Mouse (Mus musculus) gastrocnemius, adult 2 months (tissue): Measurements from ENCODE around the gene Pramef25. TPM values are rescaled to one million over a fixed set of nuclear protein-coding genes. Genes with fewer than 3 reads are reported as not detected.
A peak's percentile ranks its signal among the peaks of the same experiment; 100 is the strongest.
"Not testable (repeated sequence)": the region's sequence is repeated elsewhere in the genome, so short reads cannot be mapped to it uniquely, and the experiment has no call there.

ENCODE experiments used
- DNase-seq: peaks from one replicate; pipeline ENCODE4 v3.0.0; 2022
- H3K27ac ChIP-seq: fragments of 200-600 bp; 2 replicates; pipeline ENCODE4 v1.8.1; 2022; ENCODE audit warnings: mild to moderate bottlenecking
- H3K4me3 ChIP-seq: fragments of 200-600 bp; 2 replicates; pipeline ENCODE4 v1.8.1; 2022; ENCODE audit warnings: mild to moderate bottlenecking, moderate library complexity
- intact Hi-C: fragments of 180-260 bp; cut with DNase I; formaldehyde crosslinking; loops from one replicate; pipeline ENCODE4 v1.15.1; 2025
- long read RNA-seq, 2 experiments: library from polyadenylated mRNA; stranded (forward); transcript quantifications; one replicate each; pipeline ENCODE4 v2.0.0; 2021
- total RNA-seq, 2 experiments: library from RNA; stranded (reverse); gene quantifications; 2 replicates each; pipeline ENCODE4 v1.2.3; 2021

Pramef25 gene
- total RNA-seq = not detected
- long read RNA-seq, experiment 1 = 0 reads
- long read RNA-seq, experiment 2 = 0 reads

DNA sequence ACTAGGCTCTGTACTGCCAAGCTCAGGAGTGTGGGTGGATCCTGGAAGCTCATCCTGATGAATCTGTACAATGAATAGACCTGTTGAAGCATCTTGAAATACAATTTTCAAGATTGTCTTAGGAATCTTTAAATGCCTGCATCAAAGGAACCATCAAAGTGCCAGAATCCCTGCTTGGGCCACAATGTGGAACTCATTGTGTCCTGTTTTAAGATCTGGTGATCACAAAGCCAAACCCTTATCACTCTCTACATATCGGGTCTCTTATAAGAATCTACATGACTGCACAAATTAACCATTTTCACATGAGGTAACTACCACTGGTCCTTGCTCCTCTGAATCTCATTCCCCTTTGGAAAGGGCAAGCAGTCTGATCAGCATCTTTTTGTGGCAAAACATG lies at the start of gene Pramef25:
Pramef25 (minus strand) TSS at position 101 of the 400 bp plus-strand sequence.
- H3K4me3 ChIP-seq, intact Hi-C loops, DNase-seq, H3K27ac ChIP-seq: not testable (repeated sequence)

DNA sequence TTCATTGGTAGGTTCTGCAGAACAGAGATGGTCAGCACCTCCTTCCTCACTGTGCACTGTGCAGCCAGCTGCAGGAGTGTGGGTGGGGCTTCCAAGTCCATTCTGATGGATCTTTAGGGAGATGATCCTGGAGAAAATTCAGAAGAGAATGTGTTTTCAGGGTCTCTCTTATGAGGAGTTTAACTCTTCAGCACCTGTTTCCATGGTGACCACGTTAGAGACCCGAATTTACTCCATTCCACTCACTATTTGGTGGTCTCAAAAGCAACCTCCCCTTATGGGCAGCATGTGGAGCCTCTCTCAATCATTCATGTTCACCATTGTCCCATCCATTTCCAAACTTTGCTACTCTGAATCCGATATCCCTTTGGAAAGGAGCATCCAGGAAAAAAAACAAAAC lies 43.5 kb upstream of the Pramef25 start, which contains the start of gene Pramef17:
Pramef17 (minus strand) TSS at position 101 of the 400 bp plus-strand sequence.
- DNase-seq, H3K4me3 ChIP-seq, intact Hi-C loops, H3K27ac ChIP-seq: not testable (repeated sequence)

DNA sequence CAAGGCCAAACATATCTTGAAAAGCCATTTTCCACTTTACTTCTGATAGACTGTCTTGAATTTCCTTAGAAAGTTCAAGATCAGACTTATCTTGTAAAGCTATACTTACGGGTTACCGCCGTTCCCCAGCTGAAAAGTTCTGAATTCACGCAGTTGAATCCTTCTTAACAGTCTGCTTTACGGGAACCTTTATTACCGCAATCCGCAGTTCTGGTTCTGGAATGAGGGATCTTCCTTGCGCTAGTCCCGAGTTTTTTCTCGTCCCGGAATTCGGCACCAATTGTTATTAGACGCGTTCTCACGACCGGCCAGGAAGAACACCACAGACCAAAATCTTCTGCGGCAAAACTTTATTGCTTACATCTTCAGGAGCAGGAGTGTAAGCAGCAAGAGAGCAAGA lies 37.3 kb upstream of the Pramef25 start:
- intact Hi-C loops, H3K27ac ChIP-seq: not testable (repeated sequence)
- DNase-seq = peak; percentile 40

DNA sequence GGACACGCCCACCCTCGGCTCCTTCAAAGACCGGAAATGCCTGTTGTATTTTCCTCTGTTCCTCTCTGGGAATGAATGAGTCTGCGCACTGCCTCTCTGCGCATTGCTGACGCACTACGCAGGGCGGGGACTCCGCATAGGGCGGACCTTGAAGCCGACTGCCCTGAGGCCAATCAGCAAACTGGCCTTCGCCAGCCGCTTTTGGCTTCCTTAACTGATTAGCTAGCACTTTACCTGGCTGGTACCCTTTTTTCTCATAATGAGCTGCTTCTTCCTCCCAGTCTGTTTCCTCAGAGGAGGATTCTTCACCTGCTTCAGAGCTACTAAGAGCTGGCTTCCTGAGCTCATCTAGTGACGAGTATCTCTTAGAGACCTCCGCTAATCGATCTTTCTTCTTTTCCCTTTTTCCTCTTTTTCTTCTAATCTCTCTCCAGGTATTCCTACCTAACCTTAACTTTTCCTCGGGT lies 36.7 kb upstream of the Pramef25 start:
- DNase-seq = peak; percentile 17
- H3K27ac ChIP-seq, H3K4me3 ChIP-seq, intact Hi-C loops: not testable (repeated sequence)

More for the DNA sequence above, 37.3 kb upstream of the Pramef25 start:
- not testable (repeated sequence) for H3K4me3 ChIP-seq

DNA sequence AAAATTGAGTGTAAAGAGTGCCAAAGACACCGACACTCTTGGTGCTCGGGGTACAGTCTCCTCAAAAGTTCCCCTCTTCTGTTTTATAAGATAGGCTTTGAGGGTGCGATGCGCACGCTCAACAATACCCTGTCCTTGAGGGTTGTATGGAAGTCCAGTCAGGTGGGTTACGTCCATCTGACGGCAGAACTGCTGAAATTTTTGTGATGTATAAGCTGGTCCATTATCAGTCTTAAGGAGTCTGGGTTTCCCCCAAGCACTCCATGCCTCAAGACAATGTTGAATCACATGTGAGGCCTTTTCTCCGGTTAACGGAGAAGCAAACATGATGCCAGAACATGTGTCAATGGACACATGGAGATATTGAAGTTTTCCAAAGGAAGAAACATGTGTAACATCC lies 34.9 kb upstream of the Pramef25 start:
- H3K27ac ChIP-seq, DNase-seq, intact Hi-C loops, H3K4me3 ChIP-seq: not testable (repeated sequence)

DNA sequence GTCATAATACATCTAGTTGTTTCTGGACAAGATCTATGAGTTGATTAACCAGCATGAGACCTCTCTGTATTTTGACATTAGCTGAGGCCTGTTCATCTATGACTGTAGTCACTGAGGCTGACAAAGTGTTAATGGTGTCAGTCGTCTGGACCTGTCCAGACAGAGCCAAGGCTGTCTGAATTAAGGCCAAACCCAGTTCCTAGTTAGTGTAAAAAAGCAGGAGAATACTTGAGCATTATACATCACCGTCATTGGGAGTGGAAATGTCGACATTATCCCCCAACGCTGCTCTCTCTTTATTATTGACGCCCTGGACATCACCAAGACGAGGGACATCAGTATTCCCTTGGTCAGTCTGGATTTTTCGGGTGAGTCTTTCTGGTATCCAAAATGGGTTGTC lies 34.3 kb upstream of the Pramef25 start:
- intact Hi-C loops, H3K4me3 ChIP-seq, H3K27ac ChIP-seq, DNase-seq: not testable (repeated sequence)

DNA sequence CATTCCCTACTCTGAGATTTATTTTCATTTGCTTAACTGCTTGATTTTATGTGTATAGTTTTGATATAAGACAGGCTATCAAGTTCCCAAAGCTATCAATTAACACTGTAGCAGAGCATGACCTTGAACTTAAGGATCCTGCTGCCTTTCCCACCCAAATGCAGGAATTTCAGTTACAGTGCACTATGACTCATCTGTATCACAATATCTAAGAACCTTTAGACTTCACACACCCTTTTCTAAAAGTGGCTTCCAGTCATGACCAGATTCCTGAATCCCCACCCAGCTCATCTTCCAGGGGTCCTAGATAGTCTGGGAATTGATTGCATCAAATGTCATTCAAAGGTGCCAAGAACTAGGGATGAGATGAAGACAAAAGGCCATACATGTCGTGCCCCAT lies 32.6 kb upstream of the Pramef25 start:
- H3K4me3 ChIP-seq, H3K27ac ChIP-seq, intact Hi-C loops, DNase-seq: not testable (repeated sequence)

DNA sequence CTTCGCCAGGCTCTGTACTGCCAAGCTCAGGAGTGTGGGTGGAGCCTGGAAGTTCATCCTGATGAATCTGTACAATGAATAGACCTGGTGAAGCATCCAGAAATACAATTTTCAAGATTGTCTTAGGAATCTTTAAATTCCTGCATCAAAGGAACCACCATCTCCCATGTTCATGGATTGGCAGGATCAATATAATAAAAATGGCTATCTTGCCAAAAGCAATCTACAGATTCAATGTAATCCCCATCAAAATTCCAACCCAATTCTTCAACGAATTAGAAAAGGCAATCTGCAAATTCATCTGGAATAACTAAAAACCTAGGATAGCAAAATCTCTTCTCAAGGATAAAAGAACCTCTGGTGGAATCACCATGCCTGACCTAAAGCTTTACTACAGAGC lies 16.0 kb upstream of the Pramef25 start, which contains the start of gene Gm13101:
Gm13101 (minus strand) TSS at position 101 of the 400 bp plus-strand sequence.
- DNase-seq, intact Hi-C loops, H3K4me3 ChIP-seq, H3K27ac ChIP-seq: not testable (repeated sequence)

DNA sequence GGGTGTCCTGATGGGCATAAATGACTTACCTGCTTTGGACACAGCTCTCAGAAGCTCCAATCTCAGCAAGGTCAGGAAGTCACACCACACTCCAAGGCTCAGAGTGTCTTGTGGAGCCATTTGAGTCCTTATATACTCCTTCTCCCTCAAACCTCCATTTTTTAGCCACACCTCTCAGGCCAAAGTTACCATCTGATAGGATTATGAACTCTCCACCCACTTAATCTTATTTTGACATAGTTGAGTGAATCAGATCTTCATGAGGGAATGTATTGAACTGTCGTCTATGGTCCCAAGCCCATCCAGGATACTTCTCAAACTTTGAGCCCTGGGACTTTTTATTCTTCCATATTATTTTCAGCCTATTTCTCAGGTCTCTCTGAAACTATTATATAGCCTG lies 50.5 kb downstream of the Pramef25 start, which contains the start of gene Pramef6:
Pramef6 (minus strand) TSS at position 101 of the 400 bp plus-strand sequence.
- DNase-seq, H3K27ac ChIP-seq, H3K4me3 ChIP-seq, intact Hi-C loops: not testable (repeated sequence)

Other genes starting within 250 kb of the Pramef25 start
- gene Gm13089, start 248.3 kb downstream of the Pramef25 start, total RNA-seq = not detected
- gene Gm13078, start 231.6 kb downstream of the Pramef25 start, total RNA-seq = not detected
- gene Gm13023, start 161.7 kb downstream of the Pramef25 start, total RNA-seq = not detected
- not detected for gene Gm13084, start 134.9 kb downstream of the Pramef25 start, total RNA-seq
- not detected for gene Gm13103, start 104.5 kb downstream of the Pramef25 start, total RNA-seq
- gene Pramef6, start 50.6 kb downstream of the Pramef25 start, total RNA-seq = not detected
- not detected for gene Gm13101, start 15.9 kb upstream of the Pramef25 start, total RNA-seq
- not detected for gene Pramef17, start 43.4 kb upstream of the Pramef25 start, total RNA-seq
- not detected for gene Pramel4, start 108.1 kb upstream of the Pramef25 start, total RNA-seq
- gene Gm13102, start 155.5 kb upstream of the Pramef25 start, total RNA-seq = not detected
- not detected for gene Oog3, start 211.6 kb upstream of the Pramef25 start, total RNA-seq
- not detected for gene Oog2, start 239.7 kb upstream of the Pramef25 start, total RNA-seq